Mouse (Mus musculus) lung, adult 2 months (tissue): ENCODE results near the gene Snai1.

Experiments
- CTCF ChIP-seq: fragments of 200-500 bp; IDR thresholded peaks from 2 replicates; pipeline ENCODE4 v1.5.1; 2011; ENCODE audit warnings: mild to moderate bottlenecking, low read length, control low read depth; ENCODE audit not compliant: insufficient read depth
- POLR2A ChIP-seq: fragments of 200-500 bp; IDR thresholded peaks from 2 replicates; pipeline ENCODE4 v1.6.1; 2011; ENCODE audit warnings: low read depth, mild to moderate bottlenecking, control low read depth, low read length, borderline replicate concordance; ENCODE audit errors: extremely low read depth

- TF ChIP-seq CTCF (no peak), POLR2A (no peak)
Measured at GRCm38 (mm10) chr2:167496437-167496836, 41.6 kb upstream of the Snai1 start.
